Mouse (Mus musculus): ENCODE measurements around the gene Cpt1a. TPM values are rescaled to one million over a fixed set of nuclear protein-coding genes. Genes with fewer than 3 reads are reported as not detected.

Gene Cpt1a
- polyA plus RNA-seq (2015; fragmentation: Nextera tagmentation; extraction: Ambion mirVana) = 7.6 and 9.5 TPM in 2 replicates

- WGBS (ENCODE audit: insufficient replicate concordance) = under 1% methylated on average over 26 of the region's 26 CpGs
- peak within 1 kb of the TSS; percentile 61 for H3K4me3 ChIP-seq (ENCODE audit: low read depth, low read length)
- H3K4me2 ChIP-seq (ENCODE audit: low read depth, low read length) = peak within 1 kb of the TSS; percentile 99
- H3K27ac ChIP-seq (ENCODE audit: low read length) = peak within 1 kb of the TSS; percentile 47
- H3K9ac ChIP-seq (ENCODE audit: low read depth, low read length) = peak within 1 kb of the TSS; percentile 53
- H3K9me3 ChIP-seq (replicated peaks; ENCODE audit: control insufficient read depth, low read length) = no peaks in the 10 kb centered on the region
- no peaks in the 10 kb centered on the region for H3K36me3 ChIP-seq (ENCODE audit: control insufficient read depth, insufficient read depth)
- no peak for ATAC-seq (ENCODE audit: low read depth)
- peaks cover 53% of the 10 kb centered on the region for H3K4me1 ChIP-seq (ENCODE audit: control insufficient read depth, low read depth, low read length)
- H3K27me3 ChIP-seq (ENCODE audit: control insufficient read depth, insufficient read depth, low read depth, low read length) = no peaks in the 10 kb centered on the region
Measured at GRCm38 (mm10) chr19:3322261-3322969, at the start of gene Cpt1a. Gene Cpt1a, plus strand, starts transcription at chr19:3322334.

GRCm38 (mm10) chr19:3273331-3273730, 48.8 kb upstream of the Cpt1a start:
- ATAC-seq (ENCODE audit: low read depth) = no peak
- Histone ChIP-seq H3K9me3 (replicated peaks; ENCODE audit: control insufficient read depth, low read length) (no peaks in the 10 kb centered on the region), H3K9ac (ENCODE audit: low read depth, low read length) (no peak overlapping the region), H3K36me3 (ENCODE audit: control insufficient read depth, insufficient read depth) (peaks cover 8% of the 10 kb centered on the region), H3K27me3 (ENCODE audit: control insufficient read depth, insufficient read depth, low read depth, low read length) (no peaks in the 10 kb centered on the region), H3K27ac (ENCODE audit: low read length) (no peak overlapping the region), H3K4me3 (ENCODE audit: low read depth, low read length) (no peak overlapping the region), H3K4me2 (ENCODE audit: low read depth, low read length) (no peak overlapping the region), H3K4me1 (ENCODE audit: control insufficient read depth, low read depth, low read length) (no peaks in the 10 kb centered on the region)
- WGBS (ENCODE audit: insufficient replicate concordance) = 77% methylated on average over 9 of the region's 9 CpGs

GRCm38 (mm10) chr19:3275744-3276365, 46.3 kb upstream of the Cpt1a start:
- H3K27ac ChIP-seq (ENCODE audit: low read length) = no peak overlapping the region
- 70% methylated on average over 3 of the region's 3 CpGs for WGBS (ENCODE audit: insufficient replicate concordance)
- H3K4me1 ChIP-seq (ENCODE audit: control insufficient read depth, low read depth, low read length) = no peaks in the 10 kb centered on the region
- H3K9ac ChIP-seq (ENCODE audit: low read depth, low read length) = no peak overlapping the region
- H3K4me3 ChIP-seq (ENCODE audit: low read depth, low read length) = no peak overlapping the region
- no peak overlapping the region for H3K4me2 ChIP-seq (ENCODE audit: low read depth, low read length)
- H3K36me3 ChIP-seq (ENCODE audit: control insufficient read depth, insufficient read depth) = peaks cover 5% of the 10 kb centered on the region; the same call in 1 of the 2 replicates
- H3K27me3 ChIP-seq (ENCODE audit: control insufficient read depth, insufficient read depth, low read depth, low read length) = no peaks in the 10 kb centered on the region
- no peaks in the 10 kb centered on the region for H3K9me3 ChIP-seq (replicated peaks; ENCODE audit: control insufficient read depth, low read length)
- ATAC-seq (ENCODE audit: low read depth) = no peak

GRCm38 (mm10) chr19:3281886-3282285, 40.2 kb upstream of the Cpt1a start:
- ATAC-seq (ENCODE audit: low read depth) = no peak
- Histone ChIP-seq H3K36me3 (ENCODE audit: control insufficient read depth, insufficient read depth) (peaks cover 2% of the 10 kb centered on the region; the same call in 1 of the 2 replicates), H3K4me2 (ENCODE audit: low read depth, low read length) (peak overlapping the region; percentile 90), H3K27ac (ENCODE audit: low read length) (no peak overlapping the region), H3K27me3 (ENCODE audit: control insufficient read depth, insufficient read depth, low read depth, low read length) (no peaks in the 10 kb centered on the region), H3K9ac (ENCODE audit: low read depth, low read length) (peak overlapping the region; percentile 77), H3K4me3 (ENCODE audit: low read depth, low read length) (peak overlapping the region; percentile 92), H3K9me3 (replicated peaks; ENCODE audit: control insufficient read depth, low read length) (no peaks in the 10 kb centered on the region), H3K4me1 (ENCODE audit: control insufficient read depth, low read depth, low read length) (peaks cover 12% of the 10 kb centered on the region)
- WGBS (ENCODE audit: insufficient replicate concordance) = 39% methylated on average over 4 of the region's 4 CpGs

GRCm38 (mm10) chr19:3282572-3283467, 39.3 kb upstream of the Cpt1a start, which contains the start of the genes Mrpl21 and Ighmbp2:
Gene Mrpl21, plus strand, starts transcription at chr19:3282901.
Gene Ighmbp2, minus strand, starts transcription at chr19:3283017.
- H3K36me3 ChIP-seq (ENCODE audit: control insufficient read depth, insufficient read depth) = peaks cover 2% of the 10 kb centered on the region; the same call in 1 of the 2 replicates
- ATAC-seq (ENCODE audit: low read depth) = peak; percentile 87
- peak within 1 kb of the TSS; percentile 90 for H3K4me2 ChIP-seq (ENCODE audit: low read depth, low read length)
- no peak within 1 kb of the TSS; the same call in 1 of the 2 replicates for H3K27ac ChIP-seq (ENCODE audit: low read length)
- WGBS (ENCODE audit: insufficient replicate concordance) = under 1% methylated on average over 49 of the region's 49 CpGs
- H3K4me1 ChIP-seq (ENCODE audit: control insufficient read depth, low read depth, low read length) = peaks cover 12% of the 10 kb centered on the region
- peak within 1 kb of the TSS; percentile 92 for H3K4me3 ChIP-seq (ENCODE audit: low read depth, low read length)
- H3K9ac ChIP-seq (ENCODE audit: low read depth, low read length) = peak within 1 kb of the TSS; percentile 77
- H3K9me3 ChIP-seq (replicated peaks; ENCODE audit: control insufficient read depth, low read length) = no peaks in the 10 kb centered on the region
- no peaks in the 10 kb centered on the region for H3K27me3 ChIP-seq (ENCODE audit: control insufficient read depth, insufficient read depth, low read depth, low read length)

- Histone ChIP-seq H3K4me2 (ENCODE audit: low read depth, low read length) (no peak overlapping the region), H3K27me3 (ENCODE audit: control insufficient read depth, insufficient read depth, low read depth, low read length) (no peaks in the 10 kb centered on the region), H3K9me3 (replicated peaks; ENCODE audit: control insufficient read depth, low read length) (no peaks in the 10 kb centered on the region), H3K36me3 (ENCODE audit: control insufficient read depth, insufficient read depth) (peaks cover 4% of the 10 kb centered on the region; the same call in 1 of the 2 replicates), H3K4me3 (ENCODE audit: low read depth, low read length) (no peak overlapping the region), H3K9ac (ENCODE audit: low read depth, low read length) (no peak overlapping the region), H3K4me1 (ENCODE audit: control insufficient read depth, low read depth, low read length) (no peaks in the 10 kb centered on the region; the same call in 1 of the 2 replicates), H3K27ac (ENCODE audit: low read length) (no peak overlapping the region)
- ATAC-seq (ENCODE audit: low read depth) = no peak
- 84% methylated on average over 1 of the region's 1 CpGs for WGBS (ENCODE audit: insufficient replicate concordance)
Measured at GRCm38 (mm10) chr19:3289006-3289405, 33.1 kb upstream of the Cpt1a start.

GRCm38 (mm10) chr19:3292028-3292427, 30.1 kb upstream of the Cpt1a start:
- Histone ChIP-seq H3K4me3 (ENCODE audit: low read depth, low read length) (no peak overlapping the region), H3K4me2 (ENCODE audit: low read depth, low read length) (no peak overlapping the region), H3K36me3 (ENCODE audit: control insufficient read depth, insufficient read depth) (peaks cover 2% of the 10 kb centered on the region; the same call in 1 of the 2 replicates), H3K27me3 (ENCODE audit: control insufficient read depth, insufficient read depth, low read depth, low read length) (no peaks in the 10 kb centered on the region), H3K27ac (ENCODE audit: low read length) (no peak overlapping the region), H3K9ac (ENCODE audit: low read depth, low read length) (no peak overlapping the region), H3K4me1 (ENCODE audit: control insufficient read depth, low read depth, low read length) (no peaks in the 10 kb centered on the region), H3K9me3 (replicated peaks; ENCODE audit: control insufficient read depth, low read length) (no peaks in the 10 kb centered on the region)
- 85% methylated on average over 2 of the region's 2 CpGs for WGBS (ENCODE audit: insufficient replicate concordance)
- ATAC-seq (ENCODE audit: low read depth) = peak; percentile 41; the same call in 1 of the 2 replicates

- no peak overlapping the region for H3K27ac ChIP-seq (ENCODE audit: low read length)
- H3K4me3 ChIP-seq (ENCODE audit: low read depth, low read length) = no peak overlapping the region
- peaks cover 2% of the 10 kb centered on the region; the same call in 1 of the 2 replicates for H3K36me3 ChIP-seq (ENCODE audit: control insufficient read depth, insufficient read depth)
- H3K9me3 ChIP-seq (replicated peaks; ENCODE audit: control insufficient read depth, low read length) = no peaks in the 10 kb centered on the region
- no peak overlapping the region for H3K9ac ChIP-seq (ENCODE audit: low read depth, low read length)
- 58% methylated on average over 1 of the region's 1 CpGs for WGBS (ENCODE audit: insufficient replicate concordance)
- H3K27me3 ChIP-seq (ENCODE audit: control insufficient read depth, insufficient read depth, low read depth, low read length) = no peaks in the 10 kb centered on the region
- H3K4me2 ChIP-seq (ENCODE audit: low read depth, low read length) = no peak overlapping the region
- no peak for ATAC-seq (ENCODE audit: low read depth)
- H3K4me1 ChIP-seq (ENCODE audit: control insufficient read depth, low read depth, low read length) = no peaks in the 10 kb centered on the region
Measured at GRCm38 (mm10) chr19:3292993-3293392, 29.1 kb upstream of the Cpt1a start.

Measured in liver, embryonic 16.5 days (tissue).